Mouse (Mus musculus): Measurements from ENCODE around the gene Lamc1. TPM values are rescaled to one million over a fixed set of nuclear protein-coding genes. Genes with fewer than 3 reads are reported as not detected.
A peak's percentile ranks its signal among the peaks of the same experiment; 100 is the strongest.

Lamc1 gene
- polyA plus RNA-seq, 2 experiments: 76.7 to 118 TPM

DNA sequence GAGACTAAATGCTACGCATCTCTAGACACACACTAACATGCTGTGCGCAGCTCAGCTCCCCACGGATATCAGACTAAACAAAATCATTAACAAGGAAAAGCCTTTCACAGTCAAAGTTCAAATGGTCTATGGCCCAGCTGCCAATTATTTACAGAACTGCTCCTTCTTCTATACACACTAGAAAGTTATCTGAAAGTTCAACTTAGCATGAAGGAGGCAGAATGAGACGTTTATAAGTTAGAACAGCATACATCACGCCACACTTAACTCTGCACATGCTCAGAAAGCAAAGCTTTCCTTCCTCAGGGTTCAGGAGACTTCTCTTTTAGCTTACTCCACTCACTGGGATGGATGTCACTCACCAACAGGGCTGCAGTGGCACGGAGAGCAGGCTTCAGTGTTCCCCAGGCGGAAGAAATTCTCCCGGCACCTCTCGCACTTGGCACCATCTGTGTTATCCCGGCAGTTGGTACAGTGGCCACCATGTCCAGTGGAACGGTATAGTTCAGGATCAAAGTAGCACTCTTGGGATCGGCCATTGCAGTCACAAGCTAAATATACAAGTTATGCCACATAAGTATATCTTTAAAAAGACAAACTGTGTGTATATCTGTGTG lies 80.9 kb downstream of the Lamc1 start:
- ATAC-seq (ENCODE audit: low FRiP score, low read depth) (no peak), DNase-seq (ENCODE audit: low spot score) (no peak)
- 93% methylated on average over 12 of the region's 12 CpGs for WGBS
- no peaks in the 10 kb centered on the region for H3K9me3 ChIP-seq (ENCODE audit: control insufficient read depth, low read length)
- no peaks in the 10 kb centered on the region for H3K4me1 ChIP-seq (ENCODE audit: control insufficient read depth, insufficient read depth, low read length)
- no peaks in the 10 kb centered on the region for H3K27me3 ChIP-seq (ENCODE audit: control insufficient read depth, insufficient read depth, low read length)
- H3K36me3 ChIP-seq (ENCODE audit: control insufficient read depth, insufficient read depth, low read length): peaks cover 63% of the 10 kb centered on the region
- TF ChIP-seq POLR2A (IDR thresholded peaks at IDR 0.05; ENCODE audit: borderline replicate concordance, extremely low read depth, insufficient read depth, insufficient read length): no peak
- no peak overlapping the region for H3K27ac ChIP-seq (replicated peaks; ENCODE audit: low read depth, low read length)
- H3K9ac ChIP-seq (ENCODE audit: low read depth, low read length, severe bottlenecking): no peak overlapping the region
- no peak overlapping the region for H3K4me2 ChIP-seq (replicated peaks; ENCODE audit: low read depth, low read length, severe bottlenecking)
- H3K4me3 ChIP-seq (replicated peaks; ENCODE audit: low read length): no peak overlapping the region

DNA sequence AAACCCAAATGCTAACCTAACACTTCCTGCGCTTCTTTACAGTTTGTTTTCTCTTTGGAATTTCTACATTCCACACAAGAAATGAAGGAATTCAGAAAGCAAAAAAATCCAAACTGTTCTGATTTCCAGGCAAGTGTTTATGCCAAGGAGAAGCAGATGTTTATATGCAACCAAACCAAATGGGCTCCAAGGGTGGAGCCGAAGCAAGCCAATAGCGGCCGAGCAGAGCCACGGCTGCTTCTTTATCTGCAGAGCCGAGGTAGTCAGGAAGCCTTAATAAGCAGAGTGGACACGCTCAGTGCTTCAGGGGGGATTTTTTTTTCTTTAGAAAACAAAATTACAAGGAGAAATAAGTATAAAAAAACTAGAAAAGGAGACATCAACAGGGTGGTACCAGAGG lies 91.2 kb downstream of the Lamc1 start:
- H3K27ac ChIP-seq (replicated peaks; ENCODE audit: low read depth, low read length): no peak overlapping the region
- DNase-seq (ENCODE audit: low spot score): no peak

DNA sequence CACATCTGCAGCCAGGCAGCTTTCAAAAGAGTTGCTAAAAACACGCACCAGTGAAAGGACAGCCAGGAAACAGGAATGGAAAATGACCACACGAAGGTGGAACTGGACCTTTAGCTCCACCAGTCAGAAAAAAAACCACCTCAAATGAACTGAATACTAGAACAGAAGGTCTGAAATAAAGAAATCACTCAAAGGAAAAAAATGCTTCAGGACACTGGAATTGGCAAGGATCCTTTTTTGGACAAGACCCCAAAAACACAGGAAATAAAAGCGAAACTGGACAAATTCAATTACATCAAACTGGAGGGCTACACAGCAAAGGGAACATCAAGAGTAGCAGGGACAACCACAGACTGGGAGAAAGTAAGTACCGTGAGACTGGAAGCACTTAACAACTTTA lies 97.0 kb downstream of the Lamc1 start:
- WGBS: 54% methylated on average over 4 of the region's 4 CpGs

More for the DNA sequence above, 91.2 kb downstream of the Lamc1 start:
- no peak overlapping the region for H3K9ac ChIP-seq (ENCODE audit: low read depth, low read length, severe bottlenecking)
- H3K27me3 ChIP-seq (ENCODE audit: control insufficient read depth, insufficient read depth, low read length): no peaks in the 10 kb centered on the region
- no peak for TF ChIP-seq POLR2A (IDR thresholded peaks at IDR 0.05; ENCODE audit: borderline replicate concordance, extremely low read depth, insufficient read depth, insufficient read length)
- peaks cover 70% of the 10 kb centered on the region for H3K36me3 ChIP-seq (ENCODE audit: control insufficient read depth, insufficient read depth, low read length)
- H3K9me3 ChIP-seq (ENCODE audit: control insufficient read depth, low read length): no peaks in the 10 kb centered on the region
- H3K4me3 ChIP-seq (replicated peaks; ENCODE audit: low read length): no peak overlapping the region
- WGBS: 74% methylated on average over 7 of the region's 7 CpGs
- ATAC-seq (ENCODE audit: low FRiP score, low read depth): no peak
- H3K4me1 ChIP-seq (ENCODE audit: control insufficient read depth, insufficient read depth, low read length): no peaks in the 10 kb centered on the region
- H3K4me2 ChIP-seq (replicated peaks; ENCODE audit: low read depth, low read length, severe bottlenecking): no peak overlapping the region

DNA sequence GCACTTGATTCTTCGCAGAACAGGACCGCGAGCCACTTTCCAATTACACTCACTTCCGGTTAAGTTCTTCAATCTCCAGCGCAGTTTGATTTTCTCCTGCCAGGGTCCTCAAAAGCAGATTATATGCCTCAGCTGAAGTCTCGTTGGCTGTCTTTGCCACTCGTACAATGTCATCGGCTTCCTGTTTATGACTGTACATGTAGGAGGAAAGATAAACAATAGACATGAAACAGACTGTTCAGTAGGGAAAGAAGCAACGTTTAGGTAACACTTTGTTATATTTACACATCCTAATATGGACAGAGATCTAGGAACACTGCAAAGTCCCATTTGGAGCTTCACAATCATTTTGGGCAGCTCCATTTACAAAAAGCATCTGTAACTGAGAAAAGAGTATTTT lies 100.9 kb downstream of the Lamc1 start:
- Histone ChIP-seq H3K27ac (replicated peaks; ENCODE audit: low read depth, low read length) (no peak overlapping the region), H3K9me3 (ENCODE audit: control insufficient read depth, low read length) (no peaks in the 10 kb centered on the region), H3K4me3 (replicated peaks; ENCODE audit: low read length) (no peak overlapping the region), H3K4me2 (replicated peaks; ENCODE audit: low read depth, low read length, severe bottlenecking) (no peak overlapping the region), H3K36me3 (ENCODE audit: control insufficient read depth, insufficient read depth, low read length) (peaks cover 69% of the 10 kb centered on the region), H3K9ac (ENCODE audit: low read depth, low read length, severe bottlenecking) (no peak overlapping the region), H3K4me1 (ENCODE audit: control insufficient read depth, insufficient read depth, low read length) (0 out of 2 replicates have a peak, but pooled peaks cover 4% of the 10 kb centered on the region), H3K27me3 (ENCODE audit: control insufficient read depth, insufficient read depth, low read length) (no peaks in the 10 kb centered on the region)
- TF ChIP-seq POLR2A (IDR thresholded peaks at IDR 0.05; ENCODE audit: borderline replicate concordance, extremely low read depth, insufficient read depth, insufficient read length): no peak
- ATAC-seq (ENCODE audit: low FRiP score, low read depth) (no peak), DNase-seq (ENCODE audit: low spot score) (no peak)
- 94% methylated on average over 9 of the region's 9 CpGs for WGBS

More for the DNA sequence above, 97.0 kb downstream of the Lamc1 start:
- Histone ChIP-seq H3K27ac (replicated peaks; ENCODE audit: low read depth, low read length) (no peak overlapping the region), H3K4me3 (replicated peaks; ENCODE audit: low read length) (no peak overlapping the region), H3K4me2 (replicated peaks; ENCODE audit: low read depth, low read length, severe bottlenecking) (no peak overlapping the region), H3K9ac (ENCODE audit: low read depth, low read length, severe bottlenecking) (no peak overlapping the region), H3K9me3 (ENCODE audit: control insufficient read depth, low read length) (no peaks in the 10 kb centered on the region), H3K4me1 (ENCODE audit: control insufficient read depth, insufficient read depth, low read length) (0 out of 2 replicates have a peak, but pooled peaks cover 4% of the 10 kb centered on the region), H3K36me3 (ENCODE audit: control insufficient read depth, insufficient read depth, low read length) (peaks cover 60% of the 10 kb centered on the region), H3K27me3 (ENCODE audit: control insufficient read depth, insufficient read depth, low read length) (no peaks in the 10 kb centered on the region)
- no peak for TF ChIP-seq POLR2A (IDR thresholded peaks at IDR 0.05; ENCODE audit: borderline replicate concordance, extremely low read depth, insufficient read depth, insufficient read length)
- ATAC-seq (ENCODE audit: low FRiP score, low read depth) (no peak), DNase-seq (ENCODE audit: low spot score) (peak; percentile 22)

DNA sequence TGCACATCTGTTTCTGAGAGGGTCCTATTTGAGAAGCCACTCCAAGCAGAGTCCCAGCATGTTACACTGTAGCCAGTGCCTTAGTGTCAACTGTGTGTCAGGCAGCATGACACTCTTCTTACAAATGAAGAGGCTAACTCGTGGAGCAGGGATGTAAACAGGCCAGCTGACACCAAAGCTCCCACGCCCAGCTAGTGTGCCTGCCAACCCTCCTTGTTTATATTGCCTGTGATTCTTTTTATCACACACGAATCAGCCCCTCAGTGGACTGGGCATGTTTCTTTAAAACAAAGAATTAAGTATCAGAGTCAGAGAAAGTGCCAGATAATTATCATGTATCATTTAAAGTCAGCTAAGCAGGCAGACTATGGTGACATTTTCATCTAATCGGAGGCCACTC lies 104.7 kb downstream of the Lamc1 start:
- no peak overlapping the region for H3K4me3 ChIP-seq (replicated peaks; ENCODE audit: low read length)
- 66% methylated on average over 4 of the region's 4 CpGs for WGBS

More for the DNA sequence above, 104.7 kb downstream of the Lamc1 start:
- Histone ChIP-seq H3K4me2 (replicated peaks; ENCODE audit: low read depth, low read length, severe bottlenecking) (no peak overlapping the region), H3K27me3 (ENCODE audit: control insufficient read depth, insufficient read depth, low read length) (no peaks in the 10 kb centered on the region), H3K27ac (replicated peaks; ENCODE audit: low read depth, low read length) (no peak overlapping the region), H3K36me3 (ENCODE audit: control insufficient read depth, insufficient read depth, low read length) (peaks cover 74% of the 10 kb centered on the region), H3K9me3 (ENCODE audit: control insufficient read depth, low read length) (no peaks in the 10 kb centered on the region), H3K4me1 (ENCODE audit: control insufficient read depth, insufficient read depth, low read length) (no peaks in the 10 kb centered on the region), H3K9ac (ENCODE audit: low read depth, low read length, severe bottlenecking) (no peak overlapping the region)
- no peak for DNase-seq (ENCODE audit: low spot score)
- no peak for TF ChIP-seq POLR2A (IDR thresholded peaks at IDR 0.05; ENCODE audit: borderline replicate concordance, extremely low read depth, insufficient read depth, insufficient read length)
- no peak for ATAC-seq (ENCODE audit: low FRiP score, low read depth)
